Mouse (Mus musculus): Measurements from ENCODE around the gene Esp22. TPM values are rescaled to one million over a fixed set of nuclear protein-coding genes. Genes with fewer than 3 reads are reported as not detected.

Esp22 gene
- not detected for polyA plus RNA-seq (2014; fragmentation: Illumina TruSeq; extraction: RNeasy Lipid Tissue Mini Kit (QIAGEN cat#74804); ENCODE audit: low read depth, low replicate concordance)

GRCm38 (mm10) chr17:39095034-39095433 is at the start of gene Esp22:
Gene Esp22 (plus strand): TSS chr17:39095334.

GRCm38 (mm10) chr17:39076937-39077336 is 18.2 kb upstream of the Esp22 start, which contains the start of gene Esp23:
Gene Esp23 (minus strand): TSS chr17:39077037.

Other genes with a start within 250 kb of the Esp22 start
- not detected for gene Esp24, start 58.6 kb upstream of the Esp22 start, polyA plus RNA-seq (2014; fragmentation: Illumina TruSeq; extraction: RNeasy Lipid Tissue Mini Kit (QIAGEN cat#74804); ENCODE audit: low read depth, low replicate concordance)
- gene Gm21903, start 52.0 kb upstream of the Esp22 start, polyA plus RNA-seq (2014; fragmentation: Illumina TruSeq; extraction: RNeasy Lipid Tissue Mini Kit (QIAGEN cat#74804); ENCODE audit: low read depth, low replicate concordance) = not detected
- not detected for gene Esp23, start 18.3 kb upstream of the Esp22 start, polyA plus RNA-seq (2014; fragmentation: Illumina TruSeq; extraction: RNeasy Lipid Tissue Mini Kit (QIAGEN cat#74804); ENCODE audit: low read depth, low replicate concordance)

All from sigmoid colon, adult 10 weeks (tissue).